Mouse (Mus musculus) midbrain, embryonic 13.5 days (tissue): ENCODE results near the gene Trim60. TPM values are rescaled to one million over a fixed set of nuclear protein-coding genes. Genes with fewer than 3 reads are reported as not detected.
A peak's percentile ranks its signal among the peaks of the same experiment; 100 is the strongest.
"Not testable (repeated sequence)": the region's sequence is repeated elsewhere in the genome, so short reads cannot be mapped to it uniquely, and the experiment has no call there.

ENCODE experiments used
- ATAC-seq: fragments of 200-750 bp; cut with Nextera tagmentation; 2 replicates; pipeline ENCODE4 v1.8.0; 2017; ENCODE audit warnings: mild to moderate bottlenecking, moderate TSS enrichment, moderate library complexity
- H3K27ac ChIP-seq: fragments of 300-500 bp; sonication (generic); 2 replicates; pipeline ENCODE4 v1.5.1; 2015; ENCODE audit warnings: inconsistent platforms, mild to moderate bottlenecking, moderate library complexity
- H3K27me3 ChIP-seq: fragments of 300-500 bp; sonication (generic); 2 replicates; pipeline ENCODE4 v1.6.1; 2015; ENCODE audit warnings: mild to moderate bottlenecking, inconsistent platforms
- H3K36me3 ChIP-seq: fragments of 300-500 bp; sonication (generic); 2 replicates; pipeline ENCODE4 v1.6.1; 2015; ENCODE audit warnings: mild to moderate bottlenecking, inconsistent platforms
- H3K4me1 ChIP-seq: fragments of 300-500 bp; sonication (generic); replicated peaks from 2 replicates; pipeline ENCODE4 v1.6.1; 2015; ENCODE audit warnings: inconsistent platforms
- H3K4me2 ChIP-seq: fragments of 300-500 bp; sonication (generic); replicated peaks from 2 replicates; pipeline ENCODE4 v1.6.1; 2015; ENCODE audit warnings: moderate library complexity, mild to moderate bottlenecking, inconsistent platforms
- H3K4me3 ChIP-seq: fragments of 300-500 bp; sonication (generic); replicated peaks from 2 replicates; pipeline ENCODE4 v1.5.1; 2015; ENCODE audit warnings: mild to moderate bottlenecking, inconsistent platforms
- H3K9ac ChIP-seq: fragments of 300-500 bp; sonication (generic); replicated peaks from 2 replicates; pipeline ENCODE4 v1.6.1; 2015; ENCODE audit warnings: mild to moderate bottlenecking, inconsistent platforms
- H3K9me3 ChIP-seq: fragments of 300-500 bp; sonication (generic); 2 replicates; pipeline ENCODE4 v1.6.1; 2016; ENCODE audit warnings: mild to moderate bottlenecking, inconsistent platforms
- WGBS: fragments of 180-500 bp; shearing (Covaris S2); methylation state at CpG from one replicate; pipeline ENCODE4 v1.1.7; 2015; 5-methylcytosine and 5-hydroxymethylcytosine counted together
- polyA plus RNA-seq: library from polyadenylated mRNA; unstranded; fragments of >200 nt; fragmentation: Nextera tagmentation; extraction: Ambion mirVana; gene quantifications from 2 replicates; pipeline ENCODE4 v1.2.1, GENCODE M21; 2015

Trim60 gene
- polyA plus RNA-seq, 1 experiment from 2014 or later, result not detected

- peaks cover 3% of the 10 kb centered on the region; the same call in 1 of the 2 replicates for H3K27me3 ChIP-seq
Measured at GRCm38 (mm10) chr8:65037117-65037533, 18.7 kb upstream of the Trim60 start, which contains the start of gene Apela. Apela (minus strand) TSS chr8:65037336.

DNA sequence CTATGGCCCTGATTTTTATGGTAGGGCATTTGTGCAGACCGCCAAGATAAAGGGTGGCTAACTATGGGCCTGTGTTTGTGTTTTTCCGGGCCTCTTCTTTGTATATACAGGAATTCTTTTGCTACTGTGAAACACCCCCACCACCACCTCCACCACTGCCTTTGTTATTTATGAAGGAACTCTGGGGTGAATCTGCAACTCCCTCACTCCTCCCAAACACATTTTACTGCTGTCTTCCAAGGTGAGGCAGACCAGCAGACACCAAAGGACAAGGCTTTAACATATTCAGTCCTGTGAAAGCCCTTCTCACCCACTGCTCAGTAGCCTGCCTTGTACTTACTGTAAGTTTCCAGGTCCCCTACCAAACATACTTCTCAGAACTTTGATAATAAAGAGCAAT lies 15.8 kb upstream of the Trim60 start:
- Histone ChIP-seq H3K27me3 (peaks cover 3% of the 10 kb centered on the region; the same call in 1 of the 2 replicates), H3K4me3 (no peak overlapping the region), H3K4me2 (no peak overlapping the region), H3K9ac (no peak overlapping the region), H3K9me3 (no peaks in the 10 kb centered on the region), H3K27ac (no peak overlapping the region), H3K36me3 (no peaks in the 10 kb centered on the region), H3K4me1 (peaks cover 19% of the 10 kb centered on the region)
- ATAC-seq, result no peak
- WGBS, result 40% methylated on average over 2 of the region's 2 CpGs

More at GRCm38 (mm10) chr8:65037117-65037533, 18.7 kb upstream of the Trim60 start, which contains the start of gene Apela:
- H3K9me3 ChIP-seq, result no peaks in the 10 kb centered on the region
- H3K4me2 ChIP-seq, result peak within 1 kb of the TSS; percentile 57
- H3K36me3 ChIP-seq, result no peaks in the 10 kb centered on the region
- H3K27ac ChIP-seq, result no peak within 1 kb of the TSS
- H3K9ac ChIP-seq, result no peak within 1 kb of the TSS
- peaks cover 19% of the 10 kb centered on the region for H3K4me1 ChIP-seq
- ATAC-seq, result peak; percentile 77
- peak within 1 kb of the TSS; percentile 34 for H3K4me3 ChIP-seq
- WGBS, result 2% methylated on average over 8 of the region's 8 CpGs

GRCm38 (mm10) chr8:65033056-65033455 lies 14.7 kb upstream of the Trim60 start:
- Histone ChIP-seq H3K9me3 (no peaks in the 10 kb centered on the region), H3K27ac (no peak overlapping the region), H3K4me1 (peaks cover 19% of the 10 kb centered on the region), H3K36me3 (no peaks in the 10 kb centered on the region), H3K4me2 (no peak overlapping the region), H3K9ac (no peak overlapping the region), H3K4me3 (no peak overlapping the region), H3K27me3 (no peaks in the 10 kb centered on the region; the same call in 1 of the 2 replicates)
- no peak for ATAC-seq
- 84% methylated on average over 13 of the region's 13 CpGs for whole genome bisulfite sequencing

- ATAC-seq, result no peak
- Histone ChIP-seq H3K4me2 (no peak overlapping the region), H3K4me3 (no peak overlapping the region), H3K9ac (no peak overlapping the region), H3K27me3 (no peaks in the 10 kb centered on the region; the same call in 1 of the 2 replicates), H3K4me1 (peaks cover 13% of the 10 kb centered on the region), H3K27ac (no peak overlapping the region), H3K36me3 (no peaks in the 10 kb centered on the region), H3K9me3 (no peaks in the 10 kb centered on the region)
- WGBS, result 100% methylated on average over 1 of the region's 1 CpGs
Measured at GRCm38 (mm10) chr8:65032107-65032506, 13.7 kb upstream of the Trim60 start.

- no peak overlapping the region for H3K27ac ChIP-seq
- ATAC-seq, result 0 out of 2 replicates have a peak, but pooled peaks have one; percentile 22
- H3K36me3 ChIP-seq, result no peaks in the 10 kb centered on the region
- no peaks in the 10 kb centered on the region for H3K9me3 ChIP-seq
- no peak overlapping the region for H3K4me3 ChIP-seq
- WGBS, result 83% methylated on average over 4 of the region's 4 CpGs
- no peaks in the 10 kb centered on the region; the same call in 1 of the 2 replicates for H3K27me3 ChIP-seq
- H3K4me2 ChIP-seq, result no peak overlapping the region
- peaks cover 8% of the 10 kb centered on the region for H3K4me1 ChIP-seq
- H3K9ac ChIP-seq, result no peak overlapping the region
Measured at GRCm38 (mm10) chr8:65030735-65031485, 12.5 kb upstream of the Trim60 start.

DNA sequence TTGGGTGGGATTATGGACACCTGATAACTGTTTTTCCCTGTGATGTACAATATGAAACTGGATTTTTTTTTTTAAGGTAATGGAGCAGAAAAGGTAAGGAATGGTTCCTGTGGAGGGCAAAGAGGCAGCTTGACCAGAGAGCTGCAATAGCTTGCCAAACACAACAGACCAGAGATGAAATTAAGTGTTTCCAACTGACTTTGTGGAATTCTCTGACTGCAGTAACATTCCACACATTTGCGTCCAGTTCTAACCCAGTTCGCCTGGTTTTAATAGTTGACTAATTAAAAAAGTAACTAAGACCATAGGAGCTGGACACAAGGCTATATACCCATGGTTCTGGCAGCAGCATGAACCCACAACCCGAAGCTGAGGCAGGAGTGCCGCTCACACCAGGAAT lies 11.4 kb upstream of the Trim60 start:
- no peaks in the 10 kb centered on the region for H3K36me3 ChIP-seq
- no peaks in the 10 kb centered on the region for H3K4me1 ChIP-seq
- H3K27me3 ChIP-seq, result no peaks in the 10 kb centered on the region
- no peak overlapping the region for H3K9ac ChIP-seq
- ATAC-seq, result no peak
- no peak overlapping the region for H3K27ac ChIP-seq
- no peak overlapping the region for H3K4me3 ChIP-seq
- WGBS, result 92% methylated on average over 4 of the region's 4 CpGs
- H3K9me3 ChIP-seq, result no peaks in the 10 kb centered on the region
- no peak overlapping the region for H3K4me2 ChIP-seq

GRCm38 (mm10) chr8:65028959-65029686 lies 10.7 kb upstream of the Trim60 start:
- Histone ChIP-seq H3K9ac (no peak overlapping the region), H3K27me3 (no peaks in the 10 kb centered on the region), H3K4me3 (no peak overlapping the region), H3K36me3 (no peaks in the 10 kb centered on the region), H3K27ac (no peak overlapping the region), H3K4me1 (no peaks in the 10 kb centered on the region), H3K9me3 (no peaks in the 10 kb centered on the region), H3K4me2 (no peak overlapping the region)
- no peak for ATAC-seq
- WGBS, result 73% methylated on average over 12 of the region's 12 CpGs

DNA sequence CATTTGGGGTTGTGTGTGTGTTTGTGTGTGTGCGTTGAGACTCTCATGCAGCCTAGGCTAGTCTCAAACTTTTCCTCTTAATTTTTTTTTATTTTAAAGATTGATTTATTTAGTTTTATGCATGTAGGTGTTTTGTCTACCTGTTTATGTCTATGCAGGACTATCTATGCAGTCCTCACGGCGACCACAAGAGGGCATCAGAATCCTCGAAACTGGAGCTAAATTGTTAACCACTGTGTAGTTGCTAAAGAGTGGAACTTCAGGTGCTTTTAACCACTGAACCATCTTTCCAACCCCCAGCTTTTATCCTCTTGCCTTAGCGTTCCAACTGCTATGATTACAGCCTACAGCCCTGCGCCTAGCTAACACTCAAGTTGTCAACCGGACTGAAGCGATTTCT lies 4.1 kb upstream of the Trim60 start:
- WGBS, result 53% methylated on average over 8 of the region's 8 CpGs
- 0 out of 2 replicates have a peak, but pooled peaks have one; percentile 40 for ATAC-seq
- Histone ChIP-seq H3K4me1 (no peaks in the 10 kb centered on the region), H3K27ac (no peak overlapping the region), H3K9ac (no peak overlapping the region), H3K4me2 (no peak overlapping the region), H3K4me3 (no peak overlapping the region), H3K9me3 (no peaks in the 10 kb centered on the region), H3K27me3 (no peaks in the 10 kb centered on the region), H3K36me3 (no peaks in the 10 kb centered on the region)

GRCm38 (mm10) chr8:65007616-65008015 lies 10.8 kb downstream of the Trim60 start:
- not testable (repeated sequence) for H3K27ac ChIP-seq, H3K4me3 ChIP-seq
- 81% methylated on average over 6 of the region's 6 CpGs for WGBS

DNA sequence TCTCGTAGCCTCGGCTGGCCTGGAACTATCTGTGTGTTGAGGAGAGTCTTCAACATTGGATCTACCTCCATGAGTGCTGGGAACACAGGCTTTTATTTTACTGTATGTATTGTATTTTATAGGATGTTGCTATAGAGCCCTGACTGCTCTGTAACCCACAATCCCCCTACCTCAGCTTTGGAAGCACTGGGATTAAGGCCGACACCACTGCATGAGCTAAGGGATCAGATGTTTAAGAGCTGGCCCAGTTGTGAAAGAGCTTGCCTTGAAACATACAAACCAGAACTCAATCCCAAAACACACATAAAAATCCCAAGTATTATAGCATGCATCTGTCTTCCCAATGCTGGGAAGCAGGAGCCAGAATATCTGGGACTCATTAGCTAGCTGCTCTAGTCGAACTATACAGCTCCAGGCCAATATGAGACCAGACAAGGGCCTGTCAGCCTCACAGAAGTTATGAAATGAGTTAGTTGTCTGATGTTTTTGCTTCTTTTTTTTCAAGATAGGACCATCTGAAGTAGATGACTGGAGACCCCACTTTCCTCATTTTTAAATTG lies 19.5 kb downstream of the Trim60 start:
- no peak overlapping the region for H3K9ac ChIP-seq
- whole genome bisulfite sequencing, result 84% methylated on average over 4 of the region's 4 CpGs

More at GRCm38 (mm10) chr8:65007616-65008015, 10.8 kb downstream of the Trim60 start:
- H3K4me2 ChIP-seq, ATAC-seq, H3K27me3 ChIP-seq, H3K9me3 ChIP-seq, H3K36me3 ChIP-seq, H3K4me1 ChIP-seq, H3K9ac ChIP-seq: not testable (repeated sequence)

GRCm38 (mm10) chr8:64987731-64988130 lies 30.7 kb downstream of the Trim60 start, which contains the start of gene Trim75:
Trim75 (minus strand) TSS chr8:64987831.
- no peaks in the 10 kb centered on the region for H3K9me3 ChIP-seq
- no peaks in the 10 kb centered on the region for H3K27me3 ChIP-seq
- H3K9ac ChIP-seq, result no peak within 1 kb of the TSS
- no peaks in the 10 kb centered on the region for H3K36me3 ChIP-seq
- ATAC-seq, result no peak
- H3K4me1 ChIP-seq, result no peaks in the 10 kb centered on the region
- WGBS, result 93% methylated on average over 4 of the region's 4 CpGs
- H3K4me3 ChIP-seq, result no peak within 1 kb of the TSS
- no peak within 1 kb of the TSS for H3K27ac ChIP-seq
- H3K4me2 ChIP-seq, result no peak within 1 kb of the TSS

More for the DNA sequence above, 19.5 kb downstream of the Trim60 start:
- H3K27ac ChIP-seq, result no peak overlapping the region
- no peaks in the 10 kb centered on the region for H3K9me3 ChIP-seq
- H3K36me3 ChIP-seq, result no peaks in the 10 kb centered on the region
- no peaks in the 10 kb centered on the region for H3K27me3 ChIP-seq
- no peaks in the 10 kb centered on the region for H3K4me1 ChIP-seq
- H3K4me3 ChIP-seq, result no peak overlapping the region
- no peak overlapping the region for H3K4me2 ChIP-seq
- no peak for ATAC-seq
